Mouse (Mus musculus) liver, adult 2 months (tissue): Measurements from ENCODE around the gene Rngtt.

ENCODE experiments used
- CTCF ChIP-seq: fragments of 200-500 bp; IDR thresholded peaks from 2 replicates; pipeline ENCODE4 v1.5.1; 2011; ENCODE audit warnings: low read depth, low read length, control low read depth
- POLR2A ChIP-seq: fragments of 200-500 bp; IDR thresholded peaks from 2 replicates; pipeline ENCODE4 v1.6.1; 2011; ENCODE audit warnings: low read length, control low read depth; ENCODE audit not compliant: insufficient read depth; ENCODE audit errors: extremely low read depth

- TF ChIP-seq CTCF (no peak), POLR2A (no peak)
These were observed 210.8 kb downstream of the Rngtt start for GRCm38 (mm10) chr4:33520938-33521337.
